Mouse (Mus musculus): ENCODE results near the gene Zyx. TPM values are rescaled to one million over a fixed set of nuclear protein-coding genes. Genes with fewer than 3 reads are reported as not detected.

The Zyx gene
- total RNA-seq, 2 experiments from 2014 or later: 35.2 to 40.9 TPM

DNA sequence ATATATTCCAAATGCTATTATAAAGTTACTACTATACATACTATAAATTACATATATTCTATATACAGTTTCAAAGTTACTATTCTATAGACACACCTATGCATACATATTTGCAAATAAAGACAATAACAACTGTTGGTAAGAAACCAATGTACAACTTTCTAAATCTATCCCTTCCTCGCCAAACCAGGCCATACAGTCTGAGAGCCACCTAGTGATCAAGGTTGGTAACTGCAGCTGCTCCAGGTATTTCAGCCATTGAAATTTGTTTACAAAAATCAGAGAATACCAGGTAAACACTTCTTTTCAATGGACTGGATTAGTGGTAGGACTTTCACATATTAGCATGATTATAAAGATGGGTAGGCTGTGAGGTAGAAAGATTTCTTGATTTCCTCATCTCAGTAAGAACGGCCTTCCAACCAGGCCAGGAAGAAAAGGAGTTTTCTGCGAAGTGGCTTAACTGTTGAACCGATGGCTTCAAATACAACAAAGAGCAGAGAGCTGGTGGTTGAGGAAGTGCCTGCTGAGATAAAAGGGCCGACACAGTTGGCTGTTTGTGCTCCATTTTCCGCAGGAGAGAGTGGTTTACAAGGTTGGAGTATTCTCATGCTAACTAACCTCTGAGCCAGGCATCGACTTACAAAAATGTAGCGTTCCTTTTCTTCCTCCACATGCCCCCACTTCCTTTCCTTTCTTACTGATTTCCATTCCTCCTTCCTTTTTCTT, 31.1 kb downstream of the Zyx start:
- intact Hi-C loops (cut with DNase I; ENCODE audit: low total_unique reads): loop anchor here (5.0 kb wide), 1 partner anchor 33 kb away; the partner anchor contains the start of gene Zyx

DNA sequence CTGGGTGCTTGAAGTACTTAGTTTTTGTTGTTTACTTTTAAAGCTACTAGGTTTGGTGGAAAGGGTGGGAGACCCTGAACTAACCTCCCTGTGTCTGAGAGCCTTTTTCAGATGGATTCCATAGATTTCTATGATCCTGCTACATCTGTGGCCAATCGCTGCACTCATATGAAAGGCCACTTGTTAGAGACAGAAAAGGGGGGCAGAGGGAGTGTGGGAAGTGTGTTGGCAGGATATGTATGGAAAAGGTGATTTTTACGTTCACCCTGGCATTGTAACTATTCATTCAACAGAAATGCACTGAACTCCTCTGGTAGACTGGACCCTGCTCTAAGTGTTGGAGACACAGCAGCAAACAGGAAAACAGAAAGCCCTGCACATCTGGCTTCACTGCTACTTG, 31.8 kb downstream of the Zyx start:
- intact Hi-C loops (cut with DNase I; ENCODE audit: low total_unique reads): loop anchor here (5.0 kb wide), 1 partner anchor 34 kb away; the partner anchor contains the start of gene Zyx
- DNase-seq: no peak

More for the DNA sequence above, 31.1 kb downstream of the Zyx start:
- DNase-seq: no peak

DNA sequence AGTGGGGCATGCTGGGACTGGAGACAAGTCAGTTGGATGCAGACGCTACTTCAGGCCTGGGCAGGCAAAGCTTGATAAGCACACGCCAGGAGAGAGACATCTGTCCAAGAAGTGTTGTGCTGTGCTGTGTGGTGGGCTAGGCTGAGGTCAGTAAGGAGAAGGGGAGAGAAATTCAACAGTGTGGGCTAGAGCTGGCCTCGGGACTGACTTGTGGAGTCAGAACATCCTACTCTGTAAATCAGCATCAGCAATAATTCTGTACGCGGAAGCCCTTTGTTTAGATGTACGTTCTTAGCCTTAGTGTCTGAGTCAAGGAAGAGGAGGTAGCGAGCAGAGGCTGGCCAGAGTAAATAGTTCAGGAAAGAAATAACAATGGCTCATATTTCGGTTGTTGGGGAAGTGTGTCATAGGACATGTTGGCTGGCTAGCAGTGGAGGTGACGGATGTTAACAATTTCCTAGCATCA, 32.5 kb downstream of the Zyx start:
- intact Hi-C loops (cut with DNase I; ENCODE audit: low total_unique reads): loop anchor here (5.0 kb wide), 1 partner anchor 35 kb away; the partner anchor contains the start of gene Zyx
- DNase-seq: no peak

- intact Hi-C loops (cut with DNase I; ENCODE audit: low total_unique reads): loop anchor here (5.0 kb wide), 1 partner anchor 36 kb away; the partner anchor contains the start of gene Zyx
- DNase-seq: no peak
These were observed 33.9 kb downstream of the Zyx start for GRCm38 (mm10) chr6:42383360-42383759.

- no peak for DNase-seq
- intact Hi-C loops (cut with DNase I; ENCODE audit: low total_unique reads): no loop called here
These were observed 36.2 kb downstream of the Zyx start for GRCm38 (mm10) chr6:42385635-42386034.

GRCm38 (mm10) chr6:42391796-42392330, 42.4 kb downstream of the Zyx start:
- intact Hi-C loops (cut with DNase I; ENCODE audit: low total_unique reads): no loop called here
- DNase-seq: no peak

- DNase-seq: peak; percentile 84
- intact Hi-C loops (cut with DNase I; ENCODE audit: low total_unique reads): no loop called here
These were observed 46.8 kb downstream of the Zyx start for GRCm38 (mm10) chr6:42395960-42396809.

DNA sequence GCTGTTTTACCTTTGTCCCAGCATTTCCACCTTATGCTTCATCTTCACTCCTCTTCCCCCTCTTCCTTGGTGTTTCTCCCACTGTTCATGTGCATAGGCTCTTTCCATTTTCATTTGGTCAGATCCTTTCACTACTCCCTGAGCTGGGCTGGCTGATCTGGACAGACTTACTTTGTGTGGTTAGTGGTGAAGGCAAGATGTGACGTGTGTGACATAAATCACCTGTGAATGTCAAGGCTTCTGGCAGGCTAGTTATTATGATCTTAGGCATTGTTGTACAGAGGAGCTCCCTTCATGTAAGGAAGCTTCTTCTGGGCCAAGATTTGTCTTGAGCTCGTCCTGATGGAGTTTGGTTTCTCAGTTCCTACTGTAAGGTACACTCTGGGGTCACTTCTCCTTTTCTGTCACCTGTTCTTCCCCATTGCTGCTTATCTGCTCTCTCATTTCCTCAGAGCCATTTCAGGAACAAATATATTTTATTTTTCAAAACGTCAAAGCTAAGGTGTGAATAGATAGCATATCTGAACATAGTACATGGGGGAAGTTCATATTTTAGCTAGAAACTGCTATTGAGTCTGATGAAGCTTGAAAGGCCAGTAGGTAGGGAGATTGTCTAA, 47.7 kb downstream of the Zyx start:
- intact Hi-C loops (cut with DNase I; ENCODE audit: low total_unique reads): no loop called here

DNA sequence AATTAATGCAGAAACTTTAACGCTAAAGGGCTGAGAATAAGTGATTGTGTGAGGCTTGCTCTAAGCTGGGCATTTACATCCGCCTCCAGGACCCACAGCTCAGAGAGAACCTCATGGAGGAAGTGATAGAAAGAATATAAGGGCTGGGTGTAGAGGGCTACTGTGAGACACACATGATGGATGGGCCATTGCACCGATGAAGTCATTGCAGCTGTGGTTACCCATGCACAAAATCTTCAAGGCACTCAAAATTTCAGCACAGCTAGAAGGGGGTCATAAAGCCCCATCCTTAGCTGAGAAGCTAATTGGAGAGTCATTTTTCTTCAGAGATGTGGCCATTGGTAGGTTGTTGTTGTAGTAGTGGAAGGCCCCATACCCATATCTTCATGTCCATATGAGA, 48.9 kb downstream of the Zyx start:
- intact Hi-C loops (cut with DNase I; ENCODE audit: low total_unique reads): no loop called here
- DNase-seq: no peak

More for the DNA sequence above, 47.7 kb downstream of the Zyx start:
- no peak for DNase-seq

DNA sequence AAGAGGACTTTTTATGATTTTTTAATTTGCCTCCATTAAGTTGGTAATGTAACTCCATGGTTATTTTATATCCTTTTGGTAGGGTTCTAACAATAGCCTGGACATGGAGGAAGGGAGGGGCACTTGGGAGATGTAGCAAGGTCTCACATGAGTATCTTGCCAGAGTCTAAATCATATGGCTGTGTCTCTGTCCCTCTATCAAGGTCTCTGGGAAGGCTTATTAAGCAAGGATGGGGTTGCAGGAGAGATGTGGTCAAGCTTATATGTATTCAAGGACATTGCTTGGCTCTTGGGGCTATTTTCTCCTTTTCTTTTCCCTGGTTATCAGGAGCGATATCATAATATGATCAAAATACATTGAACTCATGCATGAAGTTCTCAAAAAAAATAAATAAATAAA, 49.6 kb downstream of the Zyx start:
- intact Hi-C loops (cut with DNase I; ENCODE audit: low total_unique reads): no loop called here
- DNase-seq: no peak

GRCm38 (mm10) chr6:42399938-42400337, 50.5 kb downstream of the Zyx start, which contains the start of gene Tas2r143:
Tas2r143 (plus strand) TSS chr6:42400238.
- no peak for DNase-seq
- intact Hi-C loops (cut with DNase I; ENCODE audit: low total_unique reads): no loop called here

DNA sequence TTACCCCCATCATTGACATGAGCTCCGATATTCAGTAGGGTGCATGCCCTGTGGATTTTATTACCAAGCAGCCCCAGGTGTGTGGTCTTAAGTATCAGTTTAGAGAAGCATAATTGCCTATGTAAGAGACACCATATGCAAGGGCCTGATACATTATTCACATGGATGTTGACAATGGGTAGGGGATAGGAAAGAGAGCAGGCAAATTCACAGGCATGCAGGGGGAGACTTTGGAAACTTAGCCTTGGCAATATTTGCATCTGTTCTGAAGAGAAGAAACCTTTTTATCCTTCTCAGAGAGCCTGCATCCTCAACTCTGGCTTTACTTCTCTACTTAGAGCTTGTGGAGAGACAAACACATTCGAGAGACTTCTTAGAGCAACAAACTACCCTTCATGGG, 55.7 kb downstream of the Zyx start, which contains the start of gene Tas2r135:
TSS of gene Tas2r135 (plus strand) at position 301 of the 400 bp plus-strand sequence.
- intact Hi-C loops (cut with DNase I; ENCODE audit: low total_unique reads): no loop called here
- no peak for DNase-seq

Other genes starting within 250 kb of the Zyx start
- gene Tas2r139, start 208.7 kb upstream of the Zyx start, total RNA-seq (2021): not detected
- gene Tas2r144, start 134.3 kb upstream of the Zyx start, total RNA-seq (2021): not detected
- 10 to 100 TPM; 18.0 to 18.3 TPM for gene Gstk1, start 103.7 kb upstream of the Zyx start, total RNA-seq (2021)
- gene Tmem139, start 87.7 kb upstream of the Zyx start, total RNA-seq (2021): not detected
- gene Casp2, start 84.6 kb upstream of the Zyx start, total RNA-seq (2021): 1 to 10 TPM; 6.7 to 7.6 TPM
- 10 to 100 TPM; 91.9 to 94.4 TPM for gene Clcn1, start 62.9 kb upstream of the Zyx start, total RNA-seq (2021)
- gene Fam131b, start 25.0 kb upstream of the Zyx start, total RNA-seq (2021): under 1 TPM; 0.60 to 0.80 TPM
- under 1 TPM; 0.07 to 0.21 TPM for gene Epha1, start 23.6 kb downstream of the Zyx start, total RNA-seq (2021)
- under 1 TPM in 1 of 2 experiments, not detected in 1; 0.44 TPM for gene Tas2r143, start 50.6 kb downstream of the Zyx start, total RNA-seq (2021)
- not detected for gene Tas2r135, start 55.8 kb downstream of the Zyx start, total RNA-seq (2021)
- gene Tas2r126, start 84.9 kb downstream of the Zyx start, total RNA-seq (2021): not detected
- not detected for gene Olfr458, start 115.6 kb downstream of the Zyx start, total RNA-seq (2021)
- gene Olfr457, start 126.7 kb downstream of the Zyx start, total RNA-seq (2021): not detected
- gene Olfr456, start 137.6 kb downstream of the Zyx start, total RNA-seq (2021): not detected
- gene Olfr455, start 198.0 kb downstream of the Zyx start, total RNA-seq (2021): not detected
- gene Tcaf3, start 248.1 kb downstream of the Zyx start, total RNA-seq (2021): not detected

Data from gastrocnemius, postnatal 14 days (tissue).